Mouse (Mus musculus) heart, embryonic 15.5 days (tissue): ENCODE data around the gene Fdps. TPM values are rescaled to one million over a fixed set of nuclear protein-coding genes. Genes with fewer than 3 reads are reported as not detected.

Source experiments
- ATAC-seq: fragments of 200-750 bp; cut with Nextera tagmentation; replicated peaks from 2 replicates; pipeline ENCODE4 v1.8.0; 2017; ENCODE audit warnings: low read depth, moderate TSS enrichment; ENCODE audit not compliant: insufficient number of reproducible peaks, insufficient read depth, low FRiP score
- H3K27ac ChIP-seq: fragments of 300-500 bp; sonication (generic); 2 replicates; pipeline ENCODE4 v1.5.1; 2015; ENCODE audit warnings: mild to moderate bottlenecking, inconsistent platforms
- H3K27me3 ChIP-seq: fragments of 300-500 bp; sonication (generic); 2 replicates; pipeline ENCODE4 v1.6.1; 2015; ENCODE audit warnings: inconsistent platforms
- H3K36me3 ChIP-seq: fragments of 300-500 bp; sonication (generic); 2 replicates; pipeline ENCODE4 v1.6.1; 2015; ENCODE audit warnings: mild to moderate bottlenecking, inconsistent platforms
- H3K4me1 ChIP-seq: fragments of 300-500 bp; sonication (generic); replicated peaks from 2 replicates; pipeline ENCODE4 v1.6.1; 2015; ENCODE audit warnings: inconsistent platforms
- H3K4me2 ChIP-seq: fragments of 300-500 bp; sonication (generic); 2 replicates; pipeline ENCODE4 v1.6.1; 2015; ENCODE audit warnings: inconsistent platforms, mild to moderate bottlenecking, moderate library complexity
- H3K4me3 ChIP-seq: fragments of 300-500 bp; sonication (generic); 2 replicates; pipeline ENCODE4 v1.5.1; 2015; ENCODE audit warnings: mild to moderate bottlenecking, inconsistent platforms
- H3K9ac ChIP-seq: fragments of 300-500 bp; sonication (generic); 2 replicates; pipeline ENCODE4 v1.6.1; 2015; ENCODE audit warnings: mild to moderate bottlenecking, inconsistent platforms
- H3K9me3 ChIP-seq: fragments of 300-500 bp; sonication (generic); replicated peaks from 2 replicates; pipeline ENCODE4 v1.6.1; 2016; ENCODE audit warnings: inconsistent platforms
- WGBS: fragments of 180-500 bp; shearing (Covaris S2); methylation state at CpG from one replicate; pipeline ENCODE4 v1.1.7; 2015; ENCODE audit warnings: mixed read lengths; 5-methylcytosine and 5-hydroxymethylcytosine counted together
- polyA plus RNA-seq: library from polyadenylated mRNA; unstranded; fragments of >200 nt; fragmentation: Nextera tagmentation; extraction: Ambion mirVana; gene quantifications from 2 replicates; pipeline ENCODE4 v1.2.1, GENCODE M21; 2015

Fdps gene
- 86.6 and 124 TPM in 2 replicates for polyA plus RNA-seq

GRCm38 (mm10) chr3:89101812-89102494 lies at the start of gene Fdps:
Gene Fdps, minus strand, starts transcription at chr3:89101959.
- peaks cover 20% of the 10 kb centered on the region for H3K4me1 ChIP-seq
- under 1% methylated on average over 26 of the region's 26 CpGs for whole genome bisulfite sequencing
- H3K4me2 ChIP-seq, result peak within 1 kb of the TSS; percentile 77
- peaks cover 8% of the 10 kb centered on the region for H3K36me3 ChIP-seq
- H3K27ac ChIP-seq, result peak within 1 kb of the TSS; percentile 24; the same call in 1 of the 2 replicates
- no peaks in the 10 kb centered on the region for H3K27me3 ChIP-seq
- H3K9ac ChIP-seq, result peak within 1 kb of the TSS; percentile 60
- ATAC-seq, result peak; percentile 99
- H3K4me3 ChIP-seq, result peak within 1 kb of the TSS; percentile 72
- no peaks in the 10 kb centered on the region for H3K9me3 ChIP-seq

DNA sequence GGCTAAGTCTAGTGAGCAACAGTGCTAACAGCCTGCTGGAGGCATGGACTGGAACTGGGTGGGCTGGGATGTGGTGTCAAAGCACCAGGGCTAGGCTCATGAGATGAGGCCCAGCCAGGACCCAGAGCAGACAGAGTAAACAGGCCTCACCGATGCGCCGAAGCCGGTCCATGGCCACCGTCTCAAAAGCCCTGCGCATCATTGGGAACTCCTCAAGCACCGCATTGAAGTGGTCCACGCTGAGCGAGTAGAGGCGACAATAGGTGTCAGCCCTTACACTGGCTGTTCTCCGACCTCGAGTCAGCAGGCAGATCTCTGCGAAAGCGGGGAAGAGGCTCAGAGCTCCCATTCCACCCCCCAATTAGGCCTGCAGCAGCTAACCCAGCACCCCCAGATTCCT lies 46.8 kb upstream of the Fdps start:
- H3K4me2 ChIP-seq, result no peak overlapping the region

DNA sequence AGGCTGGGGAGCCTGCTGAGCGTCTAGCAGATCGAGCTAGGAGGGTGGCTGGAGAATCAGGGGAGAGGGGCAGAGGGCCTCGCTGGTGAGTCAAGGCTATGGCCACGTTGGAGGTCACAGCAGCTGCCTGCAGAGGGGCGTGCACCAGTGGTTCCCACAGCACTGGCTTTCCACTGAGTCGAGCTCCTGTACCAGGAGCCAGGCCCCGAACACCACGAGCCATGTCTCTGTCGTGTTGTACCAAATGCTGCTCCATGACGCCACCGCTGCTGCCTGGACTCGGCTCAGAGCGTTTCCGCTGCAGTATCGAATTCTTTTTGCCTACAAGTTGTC lies 46.2 kb upstream of the Fdps start:
- peak overlapping the region; percentile 55 for H3K4me2 ChIP-seq
- WGBS, result 12% methylated on average over 15 of the region's 15 CpGs
- no peaks in the 10 kb centered on the region for H3K36me3 ChIP-seq
- peaks cover 82% of the 10 kb centered on the region for H3K27me3 ChIP-seq
- H3K27ac ChIP-seq, result no peak overlapping the region
- 0 out of 2 replicates have a peak, but pooled peaks have one; percentile 33 for ATAC-seq
- H3K4me1 ChIP-seq, result peaks cover 8% of the 10 kb centered on the region
- H3K9ac ChIP-seq, result 0 out of 2 replicates have a peak overlapping the region, but pooled peaks have one; percentile 14
- no peaks in the 10 kb centered on the region for H3K9me3 ChIP-seq
- H3K4me3 ChIP-seq, result peak overlapping the region; percentile 22; the same call in 1 of the 2 replicates

More for the DNA sequence above, 46.8 kb upstream of the Fdps start:
- Histone ChIP-seq H3K27ac (no peak overlapping the region), H3K4me3 (no peak overlapping the region), H3K27me3 (peaks cover 82% of the 10 kb centered on the region), H3K4me1 (peaks cover 8% of the 10 kb centered on the region), H3K36me3 (no peaks in the 10 kb centered on the region), H3K9ac (no peak overlapping the region), H3K9me3 (no peaks in the 10 kb centered on the region)
- WGBS, result 71% methylated on average over 14 of the region's 14 CpGs
- no peak for ATAC-seq

GRCm38 (mm10) chr3:89147101-89147978 lies 45.6 kb upstream of the Fdps start:
- 0 out of 2 replicates have a peak, but pooled peaks have one; percentile 28 for ATAC-seq

GRCm38 (mm10) chr3:89145566-89145965 lies 43.8 kb upstream of the Fdps start:
- 59% methylated on average over 8 of the region's 8 CpGs for WGBS
- Histone ChIP-seq H3K4me2 (no peak overlapping the region), H3K27me3 (peaks cover 68% of the 10 kb centered on the region), H3K9ac (no peak overlapping the region), H3K36me3 (no peaks in the 10 kb centered on the region), H3K4me1 (peaks cover 8% of the 10 kb centered on the region), H3K9me3 (no peaks in the 10 kb centered on the region), H3K27ac (no peak overlapping the region), H3K4me3 (no peak overlapping the region)
- ATAC-seq, result no peak

More at GRCm38 (mm10) chr3:89147101-89147978, 45.6 kb upstream of the Fdps start:
- peak overlapping the region; percentile 22; the same call in 1 of the 2 replicates for H3K4me3 ChIP-seq
- peaks cover 82% of the 10 kb centered on the region for H3K27me3 ChIP-seq
- H3K4me2 ChIP-seq, result peak overlapping the region; percentile 55
- H3K27ac ChIP-seq, result no peak overlapping the region
- H3K9me3 ChIP-seq, result no peaks in the 10 kb centered on the region
- peaks cover 8% of the 10 kb centered on the region for H3K4me1 ChIP-seq
- H3K9ac ChIP-seq, result 0 out of 2 replicates have a peak overlapping the region, but pooled peaks have one; percentile 14
- H3K36me3 ChIP-seq, result no peaks in the 10 kb centered on the region
- 19% methylated on average over 26 of the region's 26 CpGs for WGBS

- no peak for ATAC-seq
- 72% methylated on average over 10 of the region's 10 CpGs for WGBS
- Histone ChIP-seq H3K36me3 (no peaks in the 10 kb centered on the region), H3K27ac (no peak overlapping the region), H3K4me3 (no peak overlapping the region), H3K9me3 (no peaks in the 10 kb centered on the region), H3K27me3 (peaks cover 61% of the 10 kb centered on the region), H3K4me2 (no peak overlapping the region), H3K4me1 (peaks cover 8% of the 10 kb centered on the region), H3K9ac (no peak overlapping the region)
Measured at GRCm38 (mm10) chr3:89144821-89145220, 43.1 kb upstream of the Fdps start.

- 0 out of 2 replicates have a peak, but pooled peaks have one; percentile 37 for ATAC-seq
- H3K4me2 ChIP-seq, result no peak overlapping the region
- H3K4me3 ChIP-seq, result no peak overlapping the region
Measured at GRCm38 (mm10) chr3:89136365-89136764, 34.6 kb upstream of the Fdps start.

DNA sequence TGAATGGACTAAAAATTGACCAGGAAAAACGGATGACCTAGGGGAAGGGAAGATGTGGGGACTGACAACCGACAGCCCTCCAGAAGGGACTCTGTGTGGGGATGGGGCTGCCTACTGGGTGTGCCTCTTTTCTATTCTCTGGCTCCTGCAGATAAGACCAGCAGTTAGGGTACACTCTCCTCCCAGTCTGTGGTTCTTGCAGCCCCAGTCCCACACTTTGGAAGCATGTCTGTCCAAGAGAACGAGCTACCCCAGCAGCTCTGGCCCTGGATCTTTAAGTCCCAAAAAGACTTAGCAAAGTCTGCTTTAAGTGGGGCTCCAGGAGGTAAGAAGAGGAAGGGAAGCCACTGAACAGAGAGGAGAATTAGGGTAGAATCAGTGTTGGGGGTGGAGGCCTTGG lies 34.2 kb upstream of the Fdps start, which contains the start of gene Pklr:
TSS of gene Pklr (plus strand) at position 185 of the 400 bp plus-strand sequence.
- Histone ChIP-seq H3K4me1 (peaks cover 6% of the 10 kb centered on the region; the same call in 1 of the 2 replicates), H3K9ac (no peak within 1 kb of the TSS), H3K4me2 (no peak within 1 kb of the TSS), H3K27ac (no peak within 1 kb of the TSS), H3K4me3 (no peak within 1 kb of the TSS), H3K27me3 (peaks cover 9% of the 10 kb centered on the region; the same call in 1 of the 2 replicates), H3K36me3 (no peaks in the 10 kb centered on the region), H3K9me3 (no peaks in the 10 kb centered on the region)
- no peak for ATAC-seq
- WGBS, result 50% methylated on average over 3 of the region's 3 CpGs

More at GRCm38 (mm10) chr3:89136365-89136764, 34.6 kb upstream of the Fdps start:
- Histone ChIP-seq H3K36me3 (no peaks in the 10 kb centered on the region), H3K9me3 (no peaks in the 10 kb centered on the region), H3K9ac (no peak overlapping the region), H3K27me3 (peaks cover 9% of the 10 kb centered on the region; the same call in 1 of the 2 replicates), H3K27ac (no peak overlapping the region), H3K4me1 (peaks cover 6% of the 10 kb centered on the region; the same call in 1 of the 2 replicates)
- WGBS, result 38% methylated on average over 9 of the region's 9 CpGs

- H3K4me1 ChIP-seq, result peaks cover 6% of the 10 kb centered on the region; the same call in 1 of the 2 replicates
- no peak overlapping the region for H3K9ac ChIP-seq
- H3K4me2 ChIP-seq, result no peak overlapping the region
- 63% methylated on average over 1 of the region's 1 CpGs for WGBS
- H3K4me3 ChIP-seq, result no peak overlapping the region
- no peak for ATAC-seq
- no peaks in the 10 kb centered on the region for H3K9me3 ChIP-seq
- peaks cover 9% of the 10 kb centered on the region; the same call in 1 of the 2 replicates for H3K27me3 ChIP-seq
- H3K36me3 ChIP-seq, result no peaks in the 10 kb centered on the region
- no peak overlapping the region for H3K27ac ChIP-seq
Measured at GRCm38 (mm10) chr3:89133752-89134151, 32.0 kb upstream of the Fdps start.

- H3K27ac ChIP-seq, result no peak overlapping the region
- no peaks in the 10 kb centered on the region for H3K9me3 ChIP-seq
- no peak for ATAC-seq
- 58% methylated on average over 7 of the region's 7 CpGs for WGBS
- no peak overlapping the region for H3K4me2 ChIP-seq
- H3K9ac ChIP-seq, result no peak overlapping the region
- H3K4me1 ChIP-seq, result peaks cover 6% of the 10 kb centered on the region; the same call in 1 of the 2 replicates
- no peak overlapping the region for H3K4me3 ChIP-seq
- H3K36me3 ChIP-seq, result no peaks in the 10 kb centered on the region
- H3K27me3 ChIP-seq, result peaks cover 9% of the 10 kb centered on the region; the same call in 1 of the 2 replicates
Measured at GRCm38 (mm10) chr3:89133063-89133450, 31.3 kb upstream of the Fdps start.
